Mouse (Mus musculus) retina, embryonic 14.5 days (tissue): ENCODE results near the gene Srgap1.

Experiments
- DNase-seq: peaks from one replicate; pipeline ENCODE4 v3.0.0-alpha.2; 2015; ENCODE audit warnings: low spot score

Gene Srgap1

DNA sequence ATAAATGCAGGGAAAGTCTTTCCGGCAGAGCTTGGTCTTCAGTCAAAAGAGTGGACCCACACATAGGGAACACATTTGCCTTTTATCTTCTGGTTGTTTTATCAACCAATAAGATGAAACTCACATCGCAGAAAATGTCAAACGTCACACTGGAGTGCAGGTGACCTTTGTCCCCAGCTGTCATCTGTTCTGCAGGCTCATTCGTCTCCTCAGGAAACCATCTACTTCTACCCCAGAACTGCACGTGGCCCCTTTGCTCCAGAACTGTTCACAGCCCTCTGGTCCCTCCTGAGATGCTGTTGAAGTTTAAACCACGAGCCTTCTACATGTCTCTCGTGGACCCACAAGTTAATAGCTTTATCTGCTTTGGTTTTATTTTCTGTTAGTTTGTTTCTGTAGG lies 168.3 kb downstream of the Srgap1 start:
- no peak for DNase-seq

DNA sequence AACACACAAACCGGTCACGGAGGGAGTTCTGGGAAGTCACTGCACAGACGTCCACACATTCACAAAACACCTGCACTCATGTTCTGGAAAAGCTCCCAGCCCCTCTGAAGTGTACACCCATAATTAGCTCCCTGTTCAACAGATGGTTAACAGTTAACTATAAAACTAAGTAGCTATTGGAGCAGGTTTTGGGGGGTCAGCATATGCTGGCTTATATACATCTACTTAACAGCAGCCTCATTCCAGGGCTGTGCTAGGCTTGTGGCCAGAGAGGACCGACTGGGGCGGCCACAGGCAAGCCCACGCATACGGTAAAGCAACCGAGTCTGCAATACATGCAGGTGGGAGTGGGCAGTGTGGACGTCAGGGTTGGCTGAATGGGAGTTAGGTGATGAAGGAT lies 169.2 kb downstream of the Srgap1 start:
- DNase-seq = no peak

DNA sequence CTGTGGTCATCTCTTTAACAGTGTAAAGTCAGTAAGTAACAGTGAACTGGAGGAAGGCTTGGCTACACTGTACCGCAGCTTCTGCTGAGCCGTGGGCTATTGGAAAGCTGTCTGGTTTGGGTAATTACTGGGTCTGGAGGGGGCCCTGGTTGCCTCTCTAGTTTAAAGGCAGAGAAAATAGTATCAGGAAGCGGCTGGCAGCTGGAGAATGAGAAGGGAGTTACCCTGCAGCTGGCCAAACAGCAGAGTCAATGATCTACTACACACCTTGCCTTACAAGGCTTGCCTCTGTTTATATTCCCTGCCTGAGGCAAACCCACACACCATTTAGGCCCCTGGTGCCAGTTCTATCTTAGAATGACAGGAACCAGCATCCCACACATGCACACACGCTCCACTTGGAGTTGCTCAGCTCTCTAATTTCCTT lies 174.0 kb downstream of the Srgap1 start:
- no peak for DNase-seq

DNA sequence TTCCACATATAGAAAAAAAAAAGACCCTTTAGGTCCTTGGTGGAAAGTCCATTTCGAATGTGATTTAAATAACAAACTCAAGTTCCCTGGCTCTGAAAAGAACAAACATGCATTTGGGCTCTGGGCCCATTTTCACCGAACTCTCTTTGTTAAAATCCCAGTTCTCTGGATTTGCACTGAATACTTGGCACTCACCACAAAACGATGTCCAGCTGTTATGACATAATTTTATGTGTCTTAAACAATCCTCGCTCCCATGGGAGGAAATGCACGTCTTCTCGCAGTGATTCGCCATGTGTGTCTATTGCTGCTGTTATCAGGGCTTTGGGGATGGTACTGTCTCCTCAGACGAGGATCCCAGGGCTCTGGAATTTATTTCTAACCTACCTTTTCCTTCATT lies 177.2 kb downstream of the Srgap1 start:
- no peak for DNase-seq

DNA sequence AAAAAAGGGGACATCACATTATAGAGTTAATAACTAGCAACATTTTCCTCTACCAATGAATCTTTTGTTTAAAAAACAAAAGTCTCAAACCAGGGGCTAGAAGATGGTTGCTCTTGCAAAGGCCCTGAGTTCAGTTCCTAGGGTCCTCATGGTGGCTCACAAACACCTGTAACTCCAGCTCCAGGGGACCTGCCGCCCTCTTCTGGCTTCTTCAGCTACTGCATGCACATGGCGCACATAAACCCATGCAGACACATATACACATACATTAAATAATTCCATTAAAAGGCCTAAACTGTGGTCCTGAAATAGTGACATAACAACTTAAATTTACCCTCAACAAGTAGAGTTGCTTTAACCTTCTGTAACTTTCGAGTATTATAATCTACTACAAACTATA lies 178.9 kb downstream of the Srgap1 start:
- no peak for DNase-seq

DNA sequence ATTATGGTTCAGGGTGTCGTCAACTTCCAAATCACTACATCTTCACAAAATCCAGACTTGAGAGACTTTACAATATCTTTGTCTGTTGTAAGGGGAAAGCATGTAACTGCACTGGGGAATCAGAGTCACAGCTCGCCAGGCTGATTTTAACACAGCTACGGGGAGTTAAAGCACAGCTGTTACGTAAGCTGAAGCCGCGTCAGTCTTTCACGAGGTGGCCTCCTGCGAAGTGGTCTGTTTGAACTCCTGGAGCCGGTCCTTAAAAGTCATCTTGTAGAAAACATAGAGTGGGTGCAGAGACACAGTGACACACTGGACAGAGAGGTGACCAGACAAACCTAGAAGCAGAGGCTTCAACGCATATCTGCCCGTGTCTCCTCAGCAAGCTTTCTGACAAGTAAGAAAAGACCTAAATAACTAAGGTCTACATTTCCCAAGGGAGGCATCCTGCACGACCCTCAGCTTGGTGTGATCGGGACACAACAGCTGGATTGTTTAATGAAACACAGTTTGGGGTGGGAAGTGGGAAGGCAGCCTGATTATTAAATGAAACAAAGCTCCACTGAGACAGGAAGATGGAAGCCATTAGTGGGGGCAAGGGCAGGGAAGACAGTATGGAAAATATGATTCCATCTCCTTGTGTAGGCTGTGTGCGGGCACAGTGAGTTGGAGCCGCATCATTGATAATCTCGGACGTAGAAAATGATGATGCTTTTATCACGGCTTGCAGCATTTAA lies 181.4 kb downstream of the Srgap1 start:
- DNase-seq = no peak

DNA sequence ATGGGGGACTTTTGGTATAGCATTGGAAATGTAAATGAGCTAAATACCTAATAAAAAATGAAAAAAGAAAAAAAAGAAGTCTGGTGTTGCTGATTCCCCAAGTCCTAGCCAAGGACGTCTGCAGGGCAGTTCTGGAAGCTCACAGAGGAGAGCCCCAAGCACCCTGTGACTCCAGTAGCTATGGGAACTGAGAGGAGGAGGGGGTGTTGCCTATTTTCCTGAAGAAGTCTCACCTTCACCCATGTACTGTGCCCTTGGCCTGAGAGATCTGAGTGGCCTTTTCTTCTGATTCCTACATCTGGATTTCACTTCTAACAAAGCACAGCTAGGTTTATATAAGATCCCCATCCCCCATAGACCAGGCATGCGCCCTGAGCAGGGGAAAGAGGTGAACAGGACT lies 186.2 kb downstream of the Srgap1 start:
- DNase-seq = no peak

DNA sequence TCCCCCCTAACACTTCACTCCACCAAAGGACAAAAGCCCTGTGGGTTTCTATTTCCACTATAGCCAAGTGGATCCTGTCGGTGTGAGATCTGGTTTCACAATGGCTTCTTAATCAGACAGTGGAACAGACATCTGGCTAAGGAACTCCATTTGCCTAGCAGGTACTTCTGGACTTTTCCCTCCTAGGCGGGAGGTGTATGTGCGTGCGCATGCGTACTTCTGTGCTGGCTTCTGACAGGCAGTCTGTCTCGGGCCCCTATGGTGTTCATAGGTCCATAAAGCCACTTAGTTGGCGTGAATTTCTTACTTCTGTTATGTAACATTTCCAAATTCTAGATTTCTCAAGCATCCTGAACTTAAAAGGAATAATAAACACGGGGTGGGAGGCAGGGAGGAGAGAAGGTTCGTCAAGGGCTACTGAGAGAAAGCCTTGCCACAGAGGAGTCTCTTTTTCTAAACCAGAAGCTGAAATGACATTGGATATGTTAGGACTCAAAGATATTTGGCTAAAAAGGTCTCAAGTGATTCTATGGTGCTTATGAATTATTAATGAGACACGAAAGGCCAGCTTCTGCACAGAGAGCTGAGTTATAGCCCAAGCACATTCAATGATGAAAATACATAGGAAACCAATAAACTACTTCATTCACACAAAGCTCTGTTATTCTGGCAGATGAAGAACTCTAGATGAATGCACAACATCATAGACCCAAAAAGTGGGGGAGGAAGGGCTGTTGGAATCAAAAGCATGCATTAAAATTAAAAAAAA lies 187.1 kb downstream of the Srgap1 start:
- DNase-seq = no peak

DNA sequence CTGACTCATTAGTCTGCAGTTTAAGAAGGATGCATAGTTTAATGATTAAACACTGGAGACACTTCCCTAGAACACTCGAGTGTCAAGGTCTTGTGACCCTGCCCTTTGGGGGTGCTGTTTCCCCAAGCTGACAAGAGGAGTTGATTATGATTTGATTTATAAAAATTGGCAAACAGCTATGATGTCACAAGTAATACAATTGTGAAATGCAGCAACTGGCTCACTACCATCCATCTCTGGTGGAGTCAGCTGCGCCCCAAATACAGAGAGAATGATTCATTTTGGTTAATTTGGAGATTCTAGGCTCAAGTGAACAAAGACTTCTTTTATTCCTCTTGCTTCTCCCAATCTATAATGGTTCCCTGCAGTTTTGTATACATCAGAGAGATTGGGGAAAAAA lies 188.2 kb downstream of the Srgap1 start:
- DNase-seq = no peak

DNA sequence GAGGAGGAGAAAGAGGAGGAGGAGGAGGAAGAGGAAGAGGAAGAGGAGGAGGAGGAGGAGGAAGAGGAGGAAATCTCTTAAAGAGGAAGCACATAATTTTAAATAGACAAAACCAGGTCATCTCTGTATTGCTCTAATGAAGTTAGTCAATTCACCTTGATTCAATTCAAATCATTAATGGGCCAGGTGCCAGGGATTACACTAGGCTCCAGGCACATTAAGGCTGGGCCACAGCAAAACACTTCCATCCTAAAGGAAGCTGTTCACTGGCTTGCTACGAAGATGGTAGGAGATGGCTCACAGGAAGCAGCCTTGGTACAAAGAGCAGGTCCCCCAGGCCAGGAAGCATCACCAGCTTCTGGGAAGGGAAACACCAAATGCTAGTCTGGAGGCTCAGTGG lies 189.0 kb downstream of the Srgap1 start:
- DNase-seq = no peak

DNA sequence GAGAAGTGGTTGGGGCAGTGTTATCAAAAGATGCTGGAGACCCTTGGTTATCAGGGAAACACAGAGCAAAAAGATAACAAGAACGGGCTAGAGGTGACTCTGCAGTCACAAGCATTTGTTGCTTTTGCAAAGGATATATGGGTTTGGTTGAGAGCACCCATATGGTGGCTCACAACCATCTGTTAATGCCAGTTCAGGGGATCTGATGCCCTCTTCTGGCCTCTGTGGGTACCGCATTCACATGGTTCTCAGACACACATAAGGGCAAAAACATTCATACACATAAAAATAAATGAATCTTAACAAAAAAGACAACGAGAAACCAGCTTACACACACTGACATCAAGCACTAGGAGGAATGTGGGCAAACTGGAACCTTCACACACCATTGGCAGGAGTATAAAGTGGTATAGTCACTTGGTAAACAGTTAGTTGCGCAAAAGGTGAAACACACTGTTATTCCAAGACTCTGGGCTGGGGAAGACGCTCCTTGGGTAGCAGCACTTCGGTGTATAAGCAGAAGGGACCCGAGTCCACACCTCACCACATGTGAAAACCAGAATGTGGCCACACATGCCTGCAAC lies 191.2 kb downstream of the Srgap1 start:
- no peak for DNase-seq

DNA sequence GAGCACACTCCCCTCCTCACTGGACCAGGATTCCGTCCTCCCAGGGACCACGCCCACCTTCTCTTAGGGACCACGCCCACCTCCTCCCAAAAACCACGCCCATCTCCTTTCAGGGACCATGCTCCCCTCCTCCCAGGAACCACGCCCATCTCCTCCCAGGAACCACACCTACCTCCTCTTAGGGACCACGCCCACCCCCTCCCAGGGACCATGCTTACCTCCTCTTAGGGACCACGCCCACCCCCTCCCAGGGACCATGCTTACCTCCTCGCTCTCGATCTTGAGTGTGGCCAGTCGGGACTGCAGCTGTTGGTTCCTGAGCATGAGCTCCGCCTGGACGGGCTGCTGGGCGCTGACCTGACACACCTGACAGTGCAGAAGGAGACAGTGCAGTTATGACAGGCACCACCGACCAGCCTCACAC lies 193.7 kb downstream of the Srgap1 start:
- DNase-seq = no peak

DNA sequence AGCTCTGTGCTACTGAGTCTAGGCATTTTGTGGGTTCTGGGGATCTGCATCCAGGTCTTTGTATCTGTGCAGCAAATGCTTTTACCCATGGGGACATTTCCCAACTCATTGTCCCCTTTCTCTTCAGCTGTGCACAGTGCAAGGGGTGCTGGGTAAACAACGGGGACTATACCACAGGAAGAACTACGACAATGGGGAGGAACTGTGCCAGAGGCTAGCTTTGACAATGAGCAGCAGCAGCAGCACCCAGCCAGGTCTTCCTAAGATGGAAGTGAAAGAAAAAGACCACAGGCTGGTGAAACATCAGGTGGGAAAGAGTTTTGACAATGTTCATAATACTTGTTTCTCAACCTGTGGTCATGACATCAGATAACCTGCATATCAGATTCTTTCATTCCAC lies 197.6 kb downstream of the Srgap1 start:
- DNase-seq = no peak

DNA sequence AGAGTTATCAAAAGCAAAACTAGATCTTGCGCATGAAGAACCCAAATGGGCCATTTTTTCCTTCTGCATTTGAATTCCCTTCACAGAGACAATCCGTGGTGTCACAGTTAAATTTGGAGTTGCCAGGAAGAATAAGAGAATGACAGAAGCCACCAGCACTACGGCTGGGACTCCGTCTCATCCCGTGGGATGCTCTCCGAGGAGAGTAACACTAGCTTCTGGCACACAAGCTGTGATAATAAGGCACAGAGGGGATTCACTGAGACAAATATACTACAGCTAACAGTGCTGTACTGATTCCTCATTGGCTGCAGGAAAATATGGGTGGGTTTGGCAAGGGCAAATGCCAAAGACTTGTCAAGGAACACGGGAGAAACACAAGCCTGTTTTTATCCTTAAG lies 201.4 kb downstream of the Srgap1 start:
- DNase-seq = no peak

DNA sequence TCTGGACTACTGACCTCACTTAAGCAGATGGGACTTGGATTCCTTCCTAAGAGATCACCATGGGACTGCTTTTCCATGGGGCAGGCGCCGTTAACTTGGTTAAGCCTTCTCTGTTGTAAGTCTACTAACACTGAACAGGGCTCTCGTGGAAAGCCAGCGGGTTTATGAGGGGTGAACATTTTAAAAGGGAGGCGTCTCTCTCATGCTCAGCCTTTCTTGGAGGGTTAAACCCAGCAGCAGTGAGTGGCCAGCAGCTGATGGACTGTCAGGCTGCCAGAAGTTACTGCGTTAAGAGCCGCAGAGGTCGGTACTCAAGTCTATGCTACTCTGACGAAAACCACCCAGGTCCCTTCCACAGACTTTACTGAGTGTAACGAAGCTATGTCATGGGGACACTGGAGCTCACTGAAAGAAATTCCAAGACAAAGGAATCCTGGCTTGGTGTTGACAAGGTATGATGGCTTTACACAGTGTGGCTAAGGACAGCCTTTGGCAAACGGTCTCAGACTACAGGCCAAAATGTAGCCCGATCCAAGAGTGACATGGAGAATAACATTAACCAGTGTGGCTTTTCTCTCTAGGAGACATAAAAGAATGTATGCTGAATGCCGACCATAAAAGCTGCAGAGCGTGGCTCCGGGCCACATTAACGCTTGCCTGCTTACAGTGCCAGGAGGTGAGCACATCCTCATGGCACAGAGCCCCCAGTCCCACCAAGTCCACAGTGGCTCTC lies 209.8 kb downstream of the Srgap1 start:
- DNase-seq = no peak

DNA sequence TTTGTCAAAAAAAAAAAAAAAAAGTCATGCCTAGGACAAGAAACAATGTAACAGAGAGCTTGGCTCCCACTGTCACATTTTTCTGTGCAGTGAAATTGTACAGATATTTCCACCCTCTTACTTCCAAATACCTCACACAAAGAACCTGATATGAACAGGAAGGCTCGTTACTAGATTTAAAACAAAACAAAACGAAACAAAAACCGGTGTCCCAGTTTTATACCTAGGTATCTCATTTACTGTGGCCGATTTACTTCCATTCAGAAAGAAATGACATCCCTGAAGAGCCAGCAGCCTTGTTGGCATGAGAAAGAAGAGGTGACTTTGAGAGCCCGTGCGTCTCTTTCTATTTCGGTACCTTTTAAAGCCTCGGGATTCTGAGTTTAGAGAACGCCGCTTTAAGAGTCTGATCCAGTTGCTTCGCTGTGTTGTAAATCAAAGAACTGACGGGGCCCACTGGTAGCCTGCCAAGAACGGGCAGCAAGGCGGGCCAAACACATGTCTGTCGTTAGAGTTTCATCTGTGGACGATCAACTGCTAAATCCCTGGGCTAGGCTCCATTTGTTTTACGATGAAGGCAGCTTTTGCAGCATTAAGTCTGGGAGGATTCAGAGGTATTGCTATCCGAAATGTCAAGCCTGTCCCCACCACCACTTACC lies 210.5 kb downstream of the Srgap1 start:
- no peak for DNase-seq

DNA sequence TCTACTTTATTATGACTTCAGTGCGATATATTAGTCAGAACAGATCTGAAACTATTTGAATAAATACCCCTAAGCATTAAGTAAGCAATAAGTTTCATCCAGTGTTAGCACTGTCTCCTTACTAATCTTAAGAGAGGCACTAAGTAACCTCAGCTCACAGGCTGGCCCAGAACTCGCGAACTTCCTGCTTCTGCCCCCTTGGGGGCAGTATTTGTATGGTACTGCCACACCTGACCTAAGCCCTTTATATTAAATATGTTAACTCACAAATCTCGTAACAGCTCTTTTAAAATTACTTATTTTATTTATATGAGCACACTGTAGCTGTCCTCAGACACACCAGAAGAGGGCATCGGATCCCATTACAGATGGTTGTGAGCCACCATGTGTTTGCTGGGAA lies 213.7 kb downstream of the Srgap1 start:
- DNase-seq = no peak

DNA sequence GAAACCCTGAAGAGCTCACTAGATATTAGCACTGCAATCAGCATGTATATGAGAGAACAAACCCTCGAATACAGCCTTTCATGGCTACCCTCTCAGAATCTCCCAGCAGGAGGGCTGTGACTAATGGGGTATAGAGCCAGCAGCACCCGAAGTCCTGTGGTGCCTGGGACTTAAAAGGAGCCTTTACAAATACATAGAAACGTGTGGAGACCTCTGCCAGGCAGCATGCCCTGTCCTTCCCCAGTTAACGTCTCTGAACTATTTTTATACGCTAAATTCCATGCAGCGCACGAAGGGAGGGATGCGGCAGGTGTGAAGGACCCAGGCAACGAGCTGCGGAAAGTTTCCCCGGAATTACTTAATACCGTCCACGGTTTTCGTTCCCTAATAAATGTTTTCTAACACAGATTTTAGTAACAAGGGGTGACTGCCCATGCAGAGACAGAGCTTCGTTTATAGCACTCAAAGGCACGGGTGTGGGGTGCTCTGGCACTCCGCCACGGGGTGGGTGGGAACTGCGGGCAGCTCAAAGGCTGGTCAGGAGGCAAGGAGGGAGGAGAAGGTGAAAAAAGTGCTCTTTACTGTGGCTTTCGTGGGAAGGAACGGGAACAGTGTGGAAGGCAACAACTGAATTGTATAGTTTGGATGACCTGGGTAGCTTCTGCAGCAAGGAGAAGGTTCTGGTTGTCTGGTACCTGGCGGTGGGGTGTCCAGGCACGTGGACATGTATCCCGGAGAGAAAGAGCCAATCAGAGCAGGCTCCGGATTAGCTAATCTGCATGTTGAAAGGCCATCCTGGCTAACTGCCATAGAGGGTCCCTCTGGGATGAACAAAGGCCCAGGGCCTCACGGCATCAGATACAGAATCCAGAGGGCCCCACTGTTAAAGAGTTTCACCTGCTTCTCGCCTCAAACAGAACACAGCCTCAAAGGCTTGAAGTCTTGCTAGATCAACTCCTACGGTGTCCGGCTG lies 216.5 kb downstream of the Srgap1 start:
- DNase-seq = no peak

DNA sequence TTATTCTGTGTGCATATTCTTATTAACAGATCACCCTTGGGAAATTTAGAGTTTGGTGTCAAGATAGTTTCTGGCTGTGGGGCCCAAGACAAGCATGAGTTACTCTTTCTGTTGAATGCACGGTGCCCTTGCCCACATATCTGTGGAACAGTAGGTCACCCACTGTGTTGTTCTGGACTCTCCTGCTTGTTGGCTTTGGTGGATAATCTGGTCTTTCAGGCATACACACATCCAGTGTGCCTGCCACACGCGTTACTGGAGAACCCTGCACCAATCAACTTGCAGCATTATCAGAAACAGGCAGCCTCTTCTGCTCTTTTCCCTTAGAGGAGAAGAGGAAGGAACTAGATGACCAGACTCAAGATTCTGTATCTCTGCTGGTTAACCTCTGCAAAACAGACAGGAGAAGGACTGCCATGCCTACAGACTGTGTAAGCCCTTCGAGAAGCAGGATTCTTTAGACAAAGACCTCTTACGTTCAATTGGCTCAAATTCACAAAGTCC lies 217.3 kb downstream of the Srgap1 start:
- DNase-seq = no peak

DNA sequence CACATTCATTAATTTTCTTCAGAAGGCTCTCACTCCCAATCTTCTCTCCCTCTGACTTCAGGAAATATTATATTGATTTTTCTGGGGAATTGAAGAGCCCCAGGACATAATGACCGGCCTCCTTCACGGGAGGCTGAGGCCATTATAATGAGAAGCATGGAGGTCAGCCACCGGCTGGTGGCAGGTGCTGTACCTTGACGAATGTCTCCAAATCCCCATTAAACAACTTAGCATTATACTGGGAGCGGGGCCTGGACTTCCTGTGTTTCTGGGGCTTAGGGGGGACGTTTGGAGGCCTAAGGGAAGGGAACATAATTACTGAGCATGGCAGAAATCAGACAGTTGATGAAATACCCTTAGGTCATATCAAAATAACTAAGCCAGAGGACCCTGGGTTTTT lies 218.1 kb downstream of the Srgap1 start:
- no peak for DNase-seq

DNA sequence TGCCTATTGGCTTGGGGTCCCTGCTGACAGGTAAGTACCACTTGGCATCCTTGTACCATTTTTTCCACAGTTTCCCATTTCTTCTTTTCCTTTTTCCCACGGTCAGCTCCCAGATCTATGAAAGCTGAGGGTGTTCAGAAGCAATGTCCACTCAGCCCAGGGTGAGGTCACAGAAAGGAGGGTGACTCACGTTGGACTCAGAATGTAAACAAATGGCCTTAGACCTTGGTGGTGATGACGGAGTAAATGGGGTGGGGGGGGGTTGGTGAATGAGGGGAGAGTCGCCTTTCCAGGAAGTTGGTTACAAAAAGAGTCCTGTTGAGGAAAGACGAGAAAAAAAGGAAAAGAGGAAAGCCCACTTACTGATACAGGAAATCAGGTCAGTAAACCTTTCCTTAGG lies 224.4 kb downstream of the Srgap1 start:
- DNase-seq = no peak
